ENCODE assay signal across 8 mouse cellular contexts in the genomic region with DNA sequence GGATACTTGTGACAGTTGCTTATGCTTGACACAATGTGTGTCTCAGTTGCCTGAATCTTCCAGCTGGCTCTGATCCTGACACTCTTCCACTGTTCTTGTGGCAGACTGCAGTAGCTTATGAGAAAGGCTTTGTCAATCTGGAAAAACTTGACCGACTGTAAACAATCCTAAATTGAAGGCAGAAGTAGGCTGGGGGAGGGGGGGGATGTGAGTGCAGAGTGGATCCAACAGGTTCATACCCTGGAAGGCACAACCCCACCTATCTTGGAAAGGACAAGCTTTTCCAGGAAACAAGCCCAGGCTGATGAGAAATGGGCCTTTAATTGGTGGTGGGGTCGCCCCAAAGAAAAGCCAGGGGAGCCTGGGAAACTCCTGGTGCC. TPM values are rescaled to one million over a fixed set of nuclear protein-coding genes. Genes with fewer than 3 reads are reported as not detected.
A peak's percentile ranks its signal among the peaks of the same experiment; 100 is the strongest.
DNase-seq lines count a peak whose midpoint lies in the region; ATAC-seq and TF ChIP-seq lines count a peak whose summit lies in the region.

No protein-coding gene starts in this region.

- H3K4me2 ChIP-seq in intestine, embryonic 15.5 days (replicated peaks), result peak overlapping the region; percentile 87
- peak overlapping the region; percentile 81 for H3K4me2 ChIP-seq in lung, postnatal 0 days (replicated peaks; ENCODE audit: low read depth, low read length)

- H3K9ac ChIP-seq in intestine, embryonic 15.5 days, result peak overlapping the region; percentile 76
- H3K9ac ChIP-seq in lung, postnatal 0 days (replicated peaks; ENCODE audit: low read depth), result peak overlapping the region; percentile 94

- peaks cover 3% of the 10 kb centered on the region; the same call in 1 of the 2 replicates for H3K9me3 ChIP-seq in erythroblast, embryonic 14.5 days (ENCODE audit: control insufficient read depth, low read length)
- no peaks in the 10 kb centered on the region for H3K9me3 ChIP-seq in intestine, embryonic 15.5 days
- no peaks in the 10 kb centered on the region for H3K9me3 ChIP-seq in lung, postnatal 0 days (ENCODE audit: low read length)

- H3K4me3 ChIP-seq in erythroblast, embryonic 14.5 days (replicated peaks), result peak overlapping the region; percentile 68
- H3K4me3 ChIP-seq in brown adipose tissue, adult 24 weeks (ENCODE audit: insufficient read depth, low read depth, low read length), result peak overlapping the region; percentile 99
- H3K4me3 ChIP-seq in intestine, embryonic 15.5 days (replicated peaks), result peak overlapping the region; percentile 71
- H3K4me3 ChIP-seq in lung, postnatal 0 days (ENCODE audit: low read depth, low read length), result peak overlapping the region; percentile 86

- H3K36me3 ChIP-seq in erythroblast, embryonic 14.5 days (ENCODE audit: control insufficient read depth), result peaks cover 6% of the 10 kb centered on the region
- H3K36me3 ChIP-seq in intestine, embryonic 15.5 days, result 0 out of 2 replicates have a peak, but pooled peaks cover 4% of the 10 kb centered on the region
- H3K36me3 ChIP-seq in lung, postnatal 0 days (ENCODE audit: insufficient read depth, low read length), result 0 out of 2 replicates have a peak, but pooled peaks cover 5% of the 10 kb centered on the region

- WGBS in intestine, embryonic 15.5 days, result 10% methylated on average over 2 of the region's 2 CpGs
- WGBS in lung, postnatal 0 days, result 3% methylated on average over 2 of the region's 2 CpGs

- H3K27ac ChIP-seq in brown adipose tissue, adult 24 weeks (replicated peaks; ENCODE audit: low read depth, low read length), result peak overlapping the region; percentile 98
- peak overlapping the region; percentile 92 for H3K27ac ChIP-seq in intestine, embryonic 15.5 days
- peak overlapping the region; percentile 96 for H3K27ac ChIP-seq in lung, postnatal 0 days (ENCODE audit: low read length)

- TF ChIP-seq CTCF in lung, postnatal 0 days (IDR thresholded peaks at IDR 0.05), result no peak

- peak; percentile 84 for DNase-seq in lung, postnatal 0 days (ENCODE audit: low spot score)
- DNase-seq in frontal cortex, postnatal 25 days (ENCODE audit: low spot score in 2 of 2), result no peak
- no peak for DNase-seq in frontal cortex, adult 2 months (ENCODE audit: extremely low spot score in 1 of 2, low spot score in 1 of 2)
- no peak for DNase-seq in right cerebral cortex, postnatal 4 days

- H3K4me1 ChIP-seq in erythroblast, embryonic 14.5 days (ENCODE audit: control insufficient read depth), result peaks cover 54% of the 10 kb centered on the region
- peaks cover 28% of the 10 kb centered on the region for H3K4me1 ChIP-seq in brown adipose tissue, adult 24 weeks (ENCODE audit: control insufficient read depth, insufficient read depth, insufficient read length, low read length)
- peaks cover 51% of the 10 kb centered on the region for H3K4me1 ChIP-seq in intestine, embryonic 15.5 days (replicated peaks)
- H3K4me1 ChIP-seq in lung, postnatal 0 days (ENCODE audit: insufficient read depth, low read depth, low read length), result peaks cover 21% of the 10 kb centered on the region; the same call in 1 of the 2 replicates

- H3K27me3 ChIP-seq in erythroblast, embryonic 14.5 days (ENCODE audit: control insufficient read depth), result peaks cover 45% of the 10 kb centered on the region
- H3K27me3 ChIP-seq in intestine, embryonic 15.5 days (replicated peaks), result no peaks in the 10 kb centered on the region
- no peaks in the 10 kb centered on the region for H3K27me3 ChIP-seq in lung, postnatal 0 days (replicated peaks; ENCODE audit: insufficient read depth, low read length)

- no peak for ATAC-seq in erythroblast, adult 5-6 weeks (replicated peaks; ENCODE audit: low FRiP score, poor library complexity, severe bottlenecking)
- ATAC-seq in intestine, embryonic 15.5 days, result 0 out of 2 replicates have a peak, but pooled peaks have one; percentile 2
- ATAC-seq in lung, postnatal 0 days, result peak; percentile 7

- TF ChIP-seq EP300 in lung, postnatal 0 days (IDR thresholded peaks at IDR 0.05), result no peak

RNA-seq across cellular contexts. Expression of gene Dhrs3, which starts 2.6 kb away (rescaled TPM):
- 0.30 and 0.31 TPM in 2 replicates for polyA plus RNA-seq in erythroblast, embryonic 14.5 days (2012)
- total RNA-seq in erythroblast, adult 5-6 weeks (2015; ENCODE audit: low replicate concordance), result 13.6 and 14.4 TPM in 2 replicates
- 10.3 and 16.5 TPM in 2 replicates for total RNA-seq in erythroblast, adult 5-6 weeks (2017; ENCODE audit: low replicate concordance)
- polyA plus RNA-seq in brown adipose tissue, adult 24 weeks (2012; ENCODE audit: insufficient read depth, insufficient read length, missing spikeins), result 167 and 202 TPM in 2 replicates
- 109 and 115 TPM in 2 replicates for polyA plus RNA-seq in intestine, embryonic 15.5 days (2015; fragmentation: Nextera tagmentation; extraction: Ambion mirVana)
- 177 and 229 TPM in 2 replicates for polyA plus RNA-seq in lung, postnatal 0 days (2015; fragmentation: Nextera tagmentation; extraction: Ambion mirVana)
- 26.4 and 28.0 TPM in 2 replicates for polyA plus RNA-seq in frontal cortex, adult 2 months (2012; rRNA removed)

Comparison
In these comparisons a context has a peak if more than half of its experiments do, and no peak if none do; other contexts are left out.
1. RNA of gene Dhrs3, which starts 2.6 kb away (polyA plus RNA-seq): 177 to 229 TPM in lung, postnatal 0 days, 167 to 202 TPM in brown adipose tissue, adult 24 weeks, 109 to 115 TPM in intestine, embryonic 15.5 days and 26.4 to 28.0 TPM in frontal cortex, adult 2 months; 0.30 to 0.31 TPM in erythroblast, embryonic 14.5 days; every median in the first group is over 10 times any median in the second.
2. Peak in every context shown above with its lines, with median percentiles within 50 percentile points of each other: H3K4me3 ChIP-seq and H3K27ac ChIP-seq.